Mouse (Mus musculus): ENCODE data around the gene Gal3st1. TPM values are rescaled to one million over a fixed set of nuclear protein-coding genes. Genes with fewer than 3 reads are reported as not detected.

The Gal3st1 gene
- total and polyA plus RNA-seq, 2 experiments from 2014 or later = 8.3 to 9.9 TPM

DNA sequence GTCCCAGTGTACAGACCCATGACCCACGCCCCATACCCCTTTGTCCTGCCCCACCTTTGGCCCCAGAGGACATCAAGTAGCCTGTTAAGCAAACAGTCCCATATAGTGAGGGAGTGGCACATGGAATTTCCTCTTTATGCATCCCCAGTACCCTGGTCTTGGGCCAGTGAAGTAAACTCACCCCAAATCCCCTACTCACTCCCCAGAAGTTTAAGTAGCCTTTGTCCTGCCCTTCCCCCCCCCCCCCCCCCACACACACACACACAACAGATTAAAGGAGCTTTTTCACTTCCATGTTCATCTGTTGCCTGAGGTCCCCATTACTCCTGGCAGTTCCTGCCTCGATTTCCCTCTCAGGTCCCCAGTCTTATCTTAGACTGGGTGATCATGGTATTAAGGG, 39.9 kb downstream of the Gal3st1 start:
- Histone ChIP-seq H3K27me3 (ENCODE audit: insufficient read depth, low read length) (no peaks in the 10 kb centered on the region), H3K9me3 (ENCODE audit: low read length) (no peaks in the 10 kb centered on the region)

GRCm38 (mm10) chr11:4027066-4027465, 43.6 kb downstream of the Gal3st1 start:
- no peak overlapping the region for H3K4me2 ChIP-seq (ENCODE audit: low read depth)
- H3K9ac ChIP-seq = no peak overlapping the region
- no peaks in the 10 kb centered on the region; the same call in 1 of the 2 replicates for H3K27me3 ChIP-seq (ENCODE audit: insufficient read depth, low read length)
- H3K27ac ChIP-seq (ENCODE audit: low read depth, low read length) = no peak overlapping the region
- ATAC-seq = no peak
- H3K4me1 ChIP-seq (ENCODE audit: insufficient read depth) = no peaks in the 10 kb centered on the region
- no peaks in the 10 kb centered on the region for H3K36me3 ChIP-seq (ENCODE audit: insufficient read depth)
- no peak for DNase-seq
- H3K9me3 ChIP-seq (ENCODE audit: low read length) = no peaks in the 10 kb centered on the region
- no peak overlapping the region for H3K4me3 ChIP-seq (ENCODE audit: low read depth, low read length)
- no peak for TF ChIP-seq CTCF (IDR thresholded peaks at IDR 0.05; ENCODE audit: low read depth)
- WGBS = 84% methylated on average over 8 of the region's 8 CpGs

More for the DNA sequence above, 39.9 kb downstream of the Gal3st1 start:
- TF ChIP-seq CTCF (IDR thresholded peaks at IDR 0.05; ENCODE audit: low read depth) = no peak
- no peaks in the 10 kb centered on the region for H3K4me1 ChIP-seq (ENCODE audit: insufficient read depth)
- H3K9ac ChIP-seq = no peak overlapping the region
- H3K4me3 ChIP-seq (ENCODE audit: low read depth, low read length) = no peak overlapping the region
- DNase-seq (no peak), ATAC-seq (no peak)
- H3K4me2 ChIP-seq (ENCODE audit: low read depth) = no peak overlapping the region
- H3K36me3 ChIP-seq (ENCODE audit: insufficient read depth) = no peaks in the 10 kb centered on the region
- no peak overlapping the region for H3K27ac ChIP-seq (ENCODE audit: low read depth, low read length)
- 74% methylated on average over 2 of the region's 2 CpGs for WGBS

- no peak overlapping the region for H3K27ac ChIP-seq (ENCODE audit: low read depth, low read length)
- peak; percentile 71 for ATAC-seq
- H3K4me1 ChIP-seq (ENCODE audit: insufficient read depth) = no peaks in the 10 kb centered on the region
- WGBS = 56% methylated on average over 9 of the region's 9 CpGs
- no peaks in the 10 kb centered on the region for H3K36me3 ChIP-seq (ENCODE audit: insufficient read depth)
- H3K9me3 ChIP-seq (ENCODE audit: low read length) = no peaks in the 10 kb centered on the region
- no peak overlapping the region for H3K4me3 ChIP-seq (ENCODE audit: low read depth, low read length)
- H3K4me2 ChIP-seq (ENCODE audit: low read depth) = no peak overlapping the region
- H3K9ac ChIP-seq = no peak overlapping the region
- H3K27me3 ChIP-seq (ENCODE audit: insufficient read depth, low read length) = no peaks in the 10 kb centered on the region; the same call in 1 of the 2 replicates
- TF ChIP-seq CTCF (IDR thresholded peaks at IDR 0.05; ENCODE audit: low read depth) = no peak
- DNase-seq = peak; percentile 64
Observed at GRCm38 (mm10) chr11:4027561-4028334, 44.3 kb downstream of the Gal3st1 start.

DNA sequence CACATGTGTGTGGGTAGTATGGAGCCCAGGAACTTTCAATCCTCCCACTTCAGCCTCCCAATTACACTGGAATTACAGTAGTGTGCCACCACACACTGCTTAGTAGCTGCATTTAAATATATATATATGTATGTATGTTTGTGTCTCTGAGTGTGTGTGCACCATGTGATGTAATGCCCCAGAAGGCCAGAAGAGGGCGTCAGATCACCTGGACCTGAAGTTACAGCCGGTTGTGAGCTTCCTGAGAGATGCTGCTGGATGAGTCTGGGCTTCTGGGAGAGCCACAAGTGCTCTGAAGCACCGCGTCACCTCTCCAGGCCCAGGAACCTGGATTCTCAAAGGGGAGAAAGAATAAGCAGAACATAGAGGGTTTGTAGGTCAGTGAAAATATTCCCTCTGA, 45.9 kb downstream of the Gal3st1 start:
- H3K9ac ChIP-seq = no peak overlapping the region
- no peak for TF ChIP-seq CTCF (IDR thresholded peaks at IDR 0.05; ENCODE audit: low read depth)
- 71% methylated on average over 4 of the region's 4 CpGs for WGBS
- no peaks in the 10 kb centered on the region for H3K36me3 ChIP-seq (ENCODE audit: insufficient read depth)
- H3K4me3 ChIP-seq (ENCODE audit: low read depth, low read length) = no peak overlapping the region
- no peaks in the 10 kb centered on the region; the same call in 1 of the 2 replicates for H3K27me3 ChIP-seq (ENCODE audit: insufficient read depth, low read length)
- no peaks in the 10 kb centered on the region for H3K4me1 ChIP-seq (ENCODE audit: insufficient read depth)
- no peaks in the 10 kb centered on the region for H3K9me3 ChIP-seq (ENCODE audit: low read length)
- no peak overlapping the region for H3K4me2 ChIP-seq (ENCODE audit: low read depth)
- no peak for DNase-seq
- no peak overlapping the region for H3K27ac ChIP-seq (ENCODE audit: low read depth, low read length)
- ATAC-seq = no peak

DNA sequence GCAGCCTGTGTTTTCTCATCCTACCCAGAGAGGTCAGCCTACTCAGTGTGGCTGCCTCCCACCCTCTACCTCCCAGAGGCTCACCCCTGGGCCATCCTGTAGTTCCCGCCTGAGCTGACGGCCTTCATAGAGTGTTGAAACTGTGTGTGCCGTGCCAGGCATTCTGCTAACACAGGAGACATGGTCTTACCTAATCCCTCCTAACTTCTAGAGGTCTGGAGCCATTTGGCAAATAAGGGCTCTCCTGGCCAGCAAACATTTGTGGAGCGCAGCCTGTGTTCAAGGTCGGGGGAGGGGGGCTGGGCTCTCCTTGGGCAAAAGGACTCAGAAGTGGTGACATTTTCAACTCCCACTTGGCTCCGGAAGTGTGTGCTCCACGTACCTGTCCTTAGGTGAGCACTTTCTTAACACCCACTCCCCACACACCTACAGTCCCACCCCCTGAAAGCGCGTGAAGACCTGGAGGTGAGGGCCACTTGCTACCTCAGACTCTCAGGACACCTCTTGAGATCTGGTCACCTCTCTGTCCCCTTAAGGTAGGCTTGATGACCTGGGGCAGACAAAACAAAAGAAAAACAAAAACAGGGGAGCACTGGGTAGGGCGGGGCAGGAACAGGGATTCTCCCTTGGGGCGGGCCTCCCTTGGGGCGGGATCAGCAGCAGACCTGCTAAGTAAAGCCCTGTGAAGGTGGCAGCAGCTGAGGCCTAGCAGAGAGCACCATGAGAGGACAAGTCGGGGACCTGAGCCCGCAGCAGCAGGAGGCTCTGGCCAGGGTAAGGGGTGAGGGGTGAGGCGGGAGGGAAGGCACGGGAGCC, 47.9 kb downstream of the Gal3st1 start, which contains the start of gene Sec14l4:
TSS of gene Sec14l4 (plus strand) at position 337 of the 816 bp plus-strand sequence.
- no peaks in the 10 kb centered on the region for H3K36me3 ChIP-seq (ENCODE audit: insufficient read depth)
- no peak within 1 kb of the TSS for H3K4me3 ChIP-seq (ENCODE audit: low read depth, low read length)
- H3K27ac ChIP-seq (ENCODE audit: low read depth, low read length) = no peak within 1 kb of the TSS
- no peaks in the 10 kb centered on the region for H3K4me1 ChIP-seq (ENCODE audit: insufficient read depth)
- no peaks in the 10 kb centered on the region for H3K9me3 ChIP-seq (ENCODE audit: low read length)
- TF ChIP-seq CTCF (IDR thresholded peaks at IDR 0.05; ENCODE audit: low read depth) = no peak
- 44% methylated on average over 16 of the region's 16 CpGs for WGBS
- no peaks in the 10 kb centered on the region; the same call in 1 of the 2 replicates for H3K27me3 ChIP-seq (ENCODE audit: insufficient read depth, low read length)
- DNase-seq = no peak
- no peak within 1 kb of the TSS for H3K4me2 ChIP-seq (ENCODE audit: low read depth)
- no peak for ATAC-seq
- H3K9ac ChIP-seq = no peak within 1 kb of the TSS

DNA sequence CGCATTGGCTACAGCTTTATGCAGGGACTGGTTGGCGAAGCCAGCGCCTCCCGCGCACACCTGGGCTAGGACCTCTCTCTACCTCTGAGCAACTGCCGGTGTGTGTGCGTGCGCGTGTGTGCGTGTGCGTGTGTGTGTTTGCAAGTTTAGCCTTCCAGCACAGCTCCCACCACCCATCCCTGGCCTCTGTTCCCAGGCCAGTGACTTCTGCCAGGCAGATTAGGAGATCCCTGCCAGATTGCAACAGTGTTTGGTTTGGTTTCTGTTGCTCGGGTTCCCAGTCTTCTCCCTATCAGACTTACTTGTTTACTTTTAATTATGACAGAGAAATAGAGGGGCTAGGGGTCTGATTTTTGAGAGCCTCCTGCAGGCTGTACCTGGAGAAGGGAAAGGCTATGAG, 48.5 kb downstream of the Gal3st1 start:
- Histone ChIP-seq H3K9me3 (ENCODE audit: low read length) (no peaks in the 10 kb centered on the region), H3K4me1 (ENCODE audit: insufficient read depth) (no peaks in the 10 kb centered on the region), H3K9ac (no peak overlapping the region), H3K36me3 (ENCODE audit: insufficient read depth) (no peaks in the 10 kb centered on the region), H3K27ac (ENCODE audit: low read depth, low read length) (no peak overlapping the region), H3K4me2 (ENCODE audit: low read depth) (no peak overlapping the region), H3K4me3 (ENCODE audit: low read depth, low read length) (no peak overlapping the region), H3K27me3 (ENCODE audit: insufficient read depth, low read length) (no peaks in the 10 kb centered on the region; the same call in 1 of the 2 replicates)
- WGBS = 28% methylated on average over 12 of the region's 12 CpGs
- no peak for ATAC-seq
- DNase-seq = no peak
- no peak for TF ChIP-seq CTCF (IDR thresholded peaks at IDR 0.05; ENCODE audit: low read depth)

GRCm38 (mm10) chr11:4033471-4033870, 50.0 kb downstream of the Gal3st1 start:
- WGBS = 71% methylated on average over 7 of the region's 7 CpGs
- ATAC-seq = no peak
- no peaks in the 10 kb centered on the region for H3K9me3 ChIP-seq (ENCODE audit: low read length)

More at GRCm38 (mm10) chr11:4033471-4033870, 50.0 kb downstream of the Gal3st1 start:
- H3K27me3 ChIP-seq (ENCODE audit: insufficient read depth, low read length) = no peaks in the 10 kb centered on the region; the same call in 1 of the 2 replicates
- H3K36me3 ChIP-seq (ENCODE audit: insufficient read depth) = no peaks in the 10 kb centered on the region
- H3K9ac ChIP-seq = no peak overlapping the region
- H3K4me3 ChIP-seq (ENCODE audit: low read depth, low read length) = no peak overlapping the region
- no peak overlapping the region for H3K4me2 ChIP-seq (ENCODE audit: low read depth)
- no peak for TF ChIP-seq CTCF (IDR thresholded peaks at IDR 0.05; ENCODE audit: low read depth)
- no peaks in the 10 kb centered on the region for H3K4me1 ChIP-seq (ENCODE audit: insufficient read depth)
- DNase-seq = no peak
- H3K27ac ChIP-seq (ENCODE audit: low read depth, low read length) = no peak overlapping the region

Measured in forebrain, postnatal 0 days (tissue).